Mouse (Mus musculus): ENCODE data around the gene Dysf. TPM values are rescaled to one million over a fixed set of nuclear protein-coding genes. Genes with fewer than 3 reads are reported as not detected.
"Not testable (repeated sequence)": the region's sequence is repeated elsewhere in the genome, so short reads cannot be mapped to it uniquely, and the experiment has no call there.

The Dysf gene
- polyA plus RNA-seq, 1 experiment from 2014 or later = 18.6 TPM

GRCm38 (mm10) chr6:84028791-84029190 is 20.4 kb downstream of the Dysf start:
- no peak overlapping the region for H3K9ac ChIP-seq (ENCODE audit: low read length)
- 0 out of 2 replicates have a peak, but pooled peaks cover 2% of the 10 kb centered on the region for H3K9me3 ChIP-seq (ENCODE audit: control insufficient read depth, low read length)
- H3K4me1 ChIP-seq (ENCODE audit: control insufficient read depth in 2 of 2, insufficient read depth in 2 of 2, low read length in 2 of 2) = peaks cover 5 to 6% of the 10 kb centered on the region in 2 experiments; a peak in 3 of 4 replicates
- H3K4me3 ChIP-seq (ENCODE audit: control insufficient read depth in 1 of 2, insufficient read depth in 1 of 2, low read depth in 1 of 2, low read length in 2 of 2) = no peak overlapping the region
- H3K4me2 ChIP-seq (ENCODE audit: low read length) = no peak overlapping the region
- no peaks in the 10 kb centered on the region for H3K27me3 ChIP-seq (ENCODE audit: control insufficient read depth, insufficient read depth, low read length)
- peaks cover 10% of the 10 kb centered on the region; the same call in 1 of the 2 replicates for H3K36me3 ChIP-seq (ENCODE audit: control insufficient read depth, insufficient read depth, low read length)
- H3K27ac ChIP-seq (replicated peaks in 1 of 2; ENCODE audit: control insufficient read depth in 1 of 2, insufficient read depth in 1 of 2, low read depth in 2 of 2, low read length in 2 of 2) = peak overlapping the region in 1 of 2 experiments; percentile 27; a peak in 1 of 4 replicates
- ATAC-seq (ENCODE audit: insufficient number of reproducible peaks, insufficient read depth, low FRiP score, low read depth) = no peak

GRCm38 (mm10) chr6:84029775-84030174 is 21.4 kb downstream of the Dysf start:
- 87% methylated on average over 7 of the region's 7 CpGs for WGBS
- no peak overlapping the region for H3K4me2 ChIP-seq (ENCODE audit: low read length)
- H3K9me3 ChIP-seq (ENCODE audit: control insufficient read depth, low read length) = 0 out of 2 replicates have a peak, but pooled peaks cover 2% of the 10 kb centered on the region
- no peaks in the 10 kb centered on the region for H3K27me3 ChIP-seq (ENCODE audit: control insufficient read depth, insufficient read depth, low read length)
- no peak overlapping the region for H3K4me3 ChIP-seq (ENCODE audit: control insufficient read depth in 1 of 2, insufficient read depth in 1 of 2, low read depth in 1 of 2, low read length in 2 of 2)
- H3K4me1 ChIP-seq (ENCODE audit: control insufficient read depth in 2 of 2, insufficient read depth in 2 of 2, low read length in 2 of 2) = peaks cover 5 to 6% of the 10 kb centered on the region in 2 experiments; a peak in 3 of 4 replicates
- peaks cover 7% of the 10 kb centered on the region; the same call in 1 of the 2 replicates for H3K36me3 ChIP-seq (ENCODE audit: control insufficient read depth, insufficient read depth, low read length)
- H3K9ac ChIP-seq (ENCODE audit: low read length) = no peak overlapping the region
- no peak overlapping the region for H3K27ac ChIP-seq (replicated peaks in 1 of 2; ENCODE audit: control insufficient read depth in 1 of 2, insufficient read depth in 1 of 2, low read depth in 2 of 2, low read length in 2 of 2)
- ATAC-seq (ENCODE audit: insufficient number of reproducible peaks, insufficient read depth, low FRiP score, low read depth) = no peak

GRCm38 (mm10) chr6:84032516-84032915 is 24.1 kb downstream of the Dysf start:
- H3K4me3 ChIP-seq (ENCODE audit: control insufficient read depth in 1 of 2, insufficient read depth in 1 of 2, low read depth in 1 of 2, low read length in 2 of 2); H3K27ac ChIP-seq (replicated peaks in 1 of 2; ENCODE audit: control insufficient read depth in 1 of 2, insufficient read depth in 1 of 2, low read depth in 2 of 2, low read length in 2 of 2); H3K4me2 ChIP-seq (ENCODE audit: low read length); H3K9me3 ChIP-seq (ENCODE audit: control insufficient read depth, low read length); H3K4me1 ChIP-seq (ENCODE audit: control insufficient read depth in 2 of 2, insufficient read depth in 2 of 2, low read length in 2 of 2); H3K36me3 ChIP-seq (ENCODE audit: control insufficient read depth, insufficient read depth, low read length); H3K9ac ChIP-seq (ENCODE audit: low read length); H3K27me3 ChIP-seq (ENCODE audit: control insufficient read depth, insufficient read depth, low read length); ATAC-seq (ENCODE audit: insufficient number of reproducible peaks, insufficient read depth, low FRiP score, low read depth): not testable (repeated sequence)
- WGBS = 52% methylated on average over 5 of the region's 5 CpGs

GRCm38 (mm10) chr6:84043251-84043940 is 35.0 kb downstream of the Dysf start:
- no peak overlapping the region for H3K9ac ChIP-seq (ENCODE audit: low read length)
- no peak overlapping the region for H3K4me3 ChIP-seq (ENCODE audit: control insufficient read depth in 1 of 2, insufficient read depth in 1 of 2, low read depth in 1 of 2, low read length in 2 of 2)
- H3K27me3 ChIP-seq (ENCODE audit: control insufficient read depth, insufficient read depth, low read length) = no peaks in the 10 kb centered on the region
- WGBS = 81% methylated on average over 6 of the region's 6 CpGs
- no peaks in the 10 kb centered on the region for H3K9me3 ChIP-seq (ENCODE audit: control insufficient read depth, low read length)
- no peak overlapping the region for H3K4me2 ChIP-seq (ENCODE audit: low read length)
- ATAC-seq (ENCODE audit: insufficient number of reproducible peaks, insufficient read depth, low FRiP score, low read depth) = no peak
- H3K36me3 ChIP-seq (ENCODE audit: control insufficient read depth, insufficient read depth, low read length) = peaks cover 28% of the 10 kb centered on the region
- H3K27ac ChIP-seq (replicated peaks in 1 of 2; ENCODE audit: control insufficient read depth in 1 of 2, insufficient read depth in 1 of 2, low read depth in 2 of 2, low read length in 2 of 2) = no peak overlapping the region
- no peaks in the 10 kb centered on the region for H3K4me1 ChIP-seq (ENCODE audit: control insufficient read depth in 2 of 2, insufficient read depth in 2 of 2, low read length in 2 of 2)

GRCm38 (mm10) chr6:84044679-84045078 is 36.3 kb downstream of the Dysf start:
- H3K27me3 ChIP-seq (ENCODE audit: control insufficient read depth, insufficient read depth, low read length) = no peaks in the 10 kb centered on the region
- 86% methylated on average over 3 of the region's 3 CpGs for WGBS
- no peak overlapping the region for H3K27ac ChIP-seq (replicated peaks in 1 of 2; ENCODE audit: control insufficient read depth in 1 of 2, insufficient read depth in 1 of 2, low read depth in 2 of 2, low read length in 2 of 2)
- no peaks in the 10 kb centered on the region for H3K9me3 ChIP-seq (ENCODE audit: control insufficient read depth, low read length)
- no peak overlapping the region for H3K9ac ChIP-seq (ENCODE audit: low read length)
- H3K4me2 ChIP-seq (ENCODE audit: low read length) = no peak overlapping the region
- no peaks in the 10 kb centered on the region for H3K4me1 ChIP-seq (ENCODE audit: control insufficient read depth in 2 of 2, insufficient read depth in 2 of 2, low read length in 2 of 2)
- no peak overlapping the region for H3K4me3 ChIP-seq (ENCODE audit: control insufficient read depth in 1 of 2, insufficient read depth in 1 of 2, low read depth in 1 of 2, low read length in 2 of 2)
- ATAC-seq (ENCODE audit: insufficient number of reproducible peaks, insufficient read depth, low FRiP score, low read depth) = no peak
- H3K36me3 ChIP-seq (ENCODE audit: control insufficient read depth, insufficient read depth, low read length) = peaks cover 23% of the 10 kb centered on the region

- WGBS = 42% methylated on average over 2 of the region's 2 CpGs
- peaks cover 23% of the 10 kb centered on the region for H3K36me3 ChIP-seq (ENCODE audit: control insufficient read depth, insufficient read depth, low read length)
These were observed 40.5 kb downstream of the Dysf start for GRCm38 (mm10) chr6:84048856-84049255.

DNA sequence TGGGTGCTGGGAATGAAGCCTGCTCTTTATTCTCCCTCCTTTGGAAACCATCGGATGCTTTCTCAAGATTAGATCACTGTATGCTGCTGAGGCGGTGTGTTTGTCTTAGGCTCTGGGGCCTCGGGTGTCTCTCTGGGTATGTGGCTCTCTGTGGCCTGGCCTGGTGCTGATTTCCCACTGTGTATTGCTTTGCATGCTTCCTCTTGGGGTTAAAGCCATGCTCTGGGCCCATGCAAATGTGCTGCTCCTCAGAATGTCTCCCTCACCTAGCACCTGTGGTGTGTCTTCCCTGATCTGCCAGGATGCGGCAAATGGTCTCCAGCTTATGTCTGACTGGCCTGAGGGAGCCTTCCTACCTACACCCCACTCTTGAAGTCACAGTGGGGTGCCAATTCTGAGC is 41.8 kb downstream of the Dysf start:
- no peak for ATAC-seq (ENCODE audit: insufficient number of reproducible peaks, insufficient read depth, low FRiP score, low read depth)
- H3K36me3 ChIP-seq (ENCODE audit: control insufficient read depth, insufficient read depth, low read length) = peaks cover 9% of the 10 kb centered on the region; the same call in 1 of the 2 replicates
- no peak overlapping the region for H3K9ac ChIP-seq (ENCODE audit: low read length)
- no peak overlapping the region for H3K27ac ChIP-seq (replicated peaks in 1 of 2; ENCODE audit: control insufficient read depth in 1 of 2, insufficient read depth in 1 of 2, low read depth in 2 of 2, low read length in 2 of 2)
- no peaks in the 10 kb centered on the region for H3K27me3 ChIP-seq (ENCODE audit: control insufficient read depth, insufficient read depth, low read length)
- H3K4me3 ChIP-seq (ENCODE audit: control insufficient read depth in 1 of 2, insufficient read depth in 1 of 2, low read depth in 1 of 2, low read length in 2 of 2) = no peak overlapping the region
- no peaks in the 10 kb centered on the region for H3K9me3 ChIP-seq (ENCODE audit: control insufficient read depth, low read length)
- WGBS = 79% methylated on average over 4 of the region's 4 CpGs
- H3K4me1 ChIP-seq (ENCODE audit: control insufficient read depth in 2 of 2, insufficient read depth in 2 of 2, low read length in 2 of 2) = peaks cover 5 to 10% of the 10 kb centered on the region in 2 experiments; a peak in 3 of 4 replicates
- H3K4me2 ChIP-seq (ENCODE audit: low read length) = no peak overlapping the region

More at GRCm38 (mm10) chr6:84048856-84049255, 40.5 kb downstream of the Dysf start:
- H3K4me1 ChIP-seq (ENCODE audit: control insufficient read depth in 2 of 2, insufficient read depth in 2 of 2, low read length in 2 of 2) = peaks cover 5 to 8% of the 10 kb centered on the region in 2 experiments; a peak in 3 of 4 replicates
- H3K9me3 ChIP-seq (ENCODE audit: control insufficient read depth, low read length) = no peaks in the 10 kb centered on the region
- 0 out of 2 replicates have a peak, but pooled peaks have one; percentile 36 for ATAC-seq (ENCODE audit: insufficient number of reproducible peaks, insufficient read depth, low FRiP score, low read depth)
- H3K27ac ChIP-seq (replicated peaks in 1 of 2; ENCODE audit: control insufficient read depth in 1 of 2, insufficient read depth in 1 of 2, low read depth in 2 of 2, low read length in 2 of 2) = peak overlapping the region; percentile 50 to 74
- no peak overlapping the region for H3K9ac ChIP-seq (ENCODE audit: low read length)
- no peak overlapping the region for H3K4me2 ChIP-seq (ENCODE audit: low read length)
- no peaks in the 10 kb centered on the region for H3K27me3 ChIP-seq (ENCODE audit: control insufficient read depth, insufficient read depth, low read length)
- H3K4me3 ChIP-seq (ENCODE audit: control insufficient read depth in 1 of 2, insufficient read depth in 1 of 2, low read depth in 1 of 2, low read length in 2 of 2) = no peak overlapping the region
